Mouse (Mus musculus) common myeloid progenitor, adult 5-6 weeks (primary cell): ENCODE results near the gene Selenoi. TPM values are rescaled to one million over a fixed set of nuclear protein-coding genes. Genes with fewer than 3 reads are reported as not detected.
"Not testable (repeated sequence)": the region's sequence is repeated elsewhere in the genome, so short reads cannot be mapped to it uniquely, and the experiment has no call there.

Experiments
- ATAC-seq: replicated peaks from 2 replicates; pipeline ENCODE4 v1.8.0; 2016; ENCODE audit warnings: low read depth, mild to moderate bottlenecking, moderate TSS enrichment, inconsistent platforms; ENCODE audit not compliant: poor library complexity, severe bottlenecking
- total RNA-seq: library from RNA; stranded (forward); fragments of 200-1000, 187-1606 nt; gene quantifications from 2 replicates; pipeline ENCODE4 v1.2.3, GENCODE M21; 2017

Gene Selenoi
- 39.6 and 69.2 TPM in 2 replicates for total RNA-seq

GRCm38 (mm10) chr5:30232271-30232971, at the start of gene Selenoi:
Selenoi (plus strand) TSS chr5:30232581.
- peak; percentile 96 for ATAC-seq

- no peak for ATAC-seq
Measured at GRCm38 (mm10) chr5:30187687-30188485, 44.5 kb upstream of the Selenoi start.

DNA sequence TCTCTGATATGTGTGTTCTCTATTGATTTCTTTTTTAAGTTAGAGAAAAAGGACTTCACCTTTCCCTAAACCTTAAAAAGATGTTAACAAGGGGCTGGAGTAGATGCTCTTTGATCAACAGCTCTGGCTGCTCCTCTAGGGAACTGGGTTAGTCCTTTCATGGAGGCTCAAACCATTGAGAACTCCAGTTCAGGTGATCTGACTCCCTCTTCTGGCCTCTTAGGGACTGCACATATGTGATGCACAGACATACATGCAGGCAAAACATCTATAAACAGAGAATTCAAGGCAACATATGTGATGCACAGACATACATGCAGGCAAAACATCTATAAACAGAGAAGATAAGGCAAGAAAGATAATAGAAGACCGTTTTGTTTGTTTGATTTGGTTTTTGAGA, 39.9 kb upstream of the Selenoi start:
- no peak for ATAC-seq

DNA sequence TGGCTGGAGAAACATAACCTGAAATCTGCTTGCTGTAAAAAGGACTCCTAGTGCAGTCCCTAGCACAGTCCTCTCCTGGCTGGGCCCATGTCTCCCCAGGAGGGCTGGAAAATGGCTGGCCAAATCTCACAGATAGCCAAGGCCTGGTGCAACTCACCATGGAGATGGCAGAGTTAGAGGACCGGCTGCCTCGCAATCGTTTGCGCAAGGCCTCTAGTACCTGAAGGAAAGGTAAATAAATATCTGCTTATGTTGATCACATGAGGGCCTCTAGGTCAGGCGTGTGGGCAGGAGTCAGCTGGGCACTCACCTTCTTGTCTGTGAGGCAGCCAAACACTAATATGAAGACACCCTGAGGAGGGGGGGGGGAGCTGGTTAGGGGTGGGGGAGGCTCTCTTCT, 37.0 kb upstream of the Selenoi start:
- no peak for ATAC-seq

GRCm38 (mm10) chr5:30198257-30198656, 34.1 kb upstream of the Selenoi start:
- peak; percentile 78 for ATAC-seq

GRCm38 (mm10) chr5:30201521-30201920, 30.9 kb upstream of the Selenoi start:
- ATAC-seq: peak; percentile 64

DNA sequence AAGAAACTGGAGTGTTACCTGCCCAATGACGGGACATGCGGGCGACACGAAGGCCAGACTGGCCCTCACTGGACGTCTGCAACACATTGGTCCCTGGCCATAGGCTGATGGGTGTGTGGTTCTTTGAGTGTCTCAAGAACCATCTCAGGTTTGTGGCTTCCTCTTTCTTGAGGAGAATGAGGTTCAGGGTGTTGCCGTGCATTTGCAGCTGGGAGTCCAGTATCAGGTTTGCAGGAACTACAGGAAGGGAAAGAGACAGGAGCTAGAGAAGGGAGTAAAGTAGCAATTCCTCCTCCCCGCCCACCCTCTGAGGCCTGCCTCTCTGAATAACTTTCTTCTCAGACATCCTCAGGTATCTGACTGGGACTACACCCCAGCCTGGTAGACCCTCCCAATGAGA, 30.2 kb upstream of the Selenoi start:
- ATAC-seq: no peak

GRCm38 (mm10) chr5:30203216-30203885, 29.0 kb upstream of the Selenoi start:
- no peak for ATAC-seq

DNA sequence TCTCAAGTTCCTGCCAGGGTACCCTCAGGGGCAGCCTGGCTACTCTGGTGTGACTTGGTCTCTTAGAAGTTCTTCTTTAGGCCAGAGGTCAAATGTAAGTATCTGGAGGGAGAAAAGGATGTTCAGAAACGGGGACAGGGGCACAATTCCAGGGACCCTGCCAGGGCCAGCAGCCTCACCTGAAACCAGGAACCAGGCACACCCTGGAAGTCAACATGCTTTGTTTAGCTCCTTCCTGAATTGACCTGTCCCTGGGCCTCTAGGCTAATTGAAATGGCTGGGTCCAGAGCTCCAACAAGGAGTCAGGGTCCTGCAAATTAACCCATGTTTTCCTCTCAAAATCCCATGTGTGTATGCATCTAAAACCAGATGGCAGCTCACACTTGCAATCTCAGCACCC, 27.9 kb upstream of the Selenoi start:
- ATAC-seq: no peak

GRCm38 (mm10) chr5:30205034-30205433, 27.3 kb upstream of the Selenoi start:
- no peak for ATAC-seq

- no peak for ATAC-seq
Measured at GRCm38 (mm10) chr5:30205493-30205892, 26.9 kb upstream of the Selenoi start, which contains the start of gene Adgrf3. Adgrf3 (minus strand) TSS chr5:30205722.

- peak; percentile 62; the same call in 1 of the 2 replicates for ATAC-seq
Measured at GRCm38 (mm10) chr5:30207276-30207675, 25.1 kb upstream of the Selenoi start.

DNA sequence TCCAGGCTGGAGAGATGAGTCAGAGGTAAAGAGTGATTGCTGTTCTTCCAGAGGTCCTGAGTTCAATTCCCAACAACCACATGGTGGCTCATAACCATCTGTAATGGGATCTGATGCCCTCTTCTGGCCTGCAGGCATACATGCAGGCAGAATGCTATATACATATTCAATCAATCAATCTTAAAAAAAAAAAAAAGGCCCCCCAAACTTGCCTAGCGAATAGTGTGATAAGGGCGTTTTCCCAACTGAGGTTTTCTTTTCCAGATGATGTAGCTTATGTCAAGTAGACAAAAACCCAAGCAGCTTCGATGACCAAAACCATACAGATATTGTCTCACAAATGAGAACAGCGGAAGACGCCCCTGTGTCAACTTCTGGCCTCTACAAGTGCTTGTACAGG, 21.6 kb upstream of the Selenoi start:
- not testable (repeated sequence) for ATAC-seq

- ATAC-seq: 0 out of 2 replicates have a peak, but pooled peaks have one; percentile 42
Measured at GRCm38 (mm10) chr5:30214889-30215288, 17.5 kb upstream of the Selenoi start.

DNA sequence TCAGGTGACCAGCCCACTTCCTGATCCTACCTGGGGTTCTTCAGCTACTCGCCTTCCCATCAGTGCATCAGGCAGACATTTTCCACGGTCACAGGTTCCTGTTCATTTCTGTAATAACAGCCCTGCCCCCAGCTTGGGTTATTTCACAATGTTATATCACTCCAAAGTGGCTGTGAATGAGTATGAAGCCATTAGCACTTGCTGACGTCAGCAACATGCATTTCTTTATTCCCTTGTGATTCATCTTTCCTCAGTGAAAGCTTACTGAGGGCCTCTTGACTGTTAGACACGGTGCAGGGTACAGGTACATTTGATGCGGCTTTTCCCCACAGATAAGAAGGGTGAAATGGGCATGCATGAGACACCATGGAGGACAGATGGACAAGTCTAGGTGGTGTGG, 16.4 kb upstream of the Selenoi start:
- no peak for ATAC-seq

DNA sequence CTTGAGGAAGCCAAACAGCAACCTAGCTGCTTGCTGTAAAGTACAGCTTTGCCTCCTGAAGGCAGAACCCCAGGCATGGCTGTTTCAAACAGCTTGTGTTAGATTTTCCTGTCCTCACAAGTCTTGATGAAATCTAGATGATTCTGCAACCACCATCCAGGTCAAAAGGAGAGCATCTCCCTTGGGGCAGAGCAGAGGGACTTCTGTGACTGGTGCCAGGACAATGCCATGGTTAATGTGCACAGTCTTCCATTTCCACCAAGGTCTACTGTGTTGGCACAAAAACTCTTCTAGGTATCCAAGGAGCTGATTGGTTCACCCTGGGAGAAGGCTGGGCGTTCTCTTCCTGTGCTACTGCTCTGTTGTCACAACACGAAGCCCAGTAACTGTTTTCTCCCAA, 12.7 kb upstream of the Selenoi start:
- ATAC-seq: no peak

DNA sequence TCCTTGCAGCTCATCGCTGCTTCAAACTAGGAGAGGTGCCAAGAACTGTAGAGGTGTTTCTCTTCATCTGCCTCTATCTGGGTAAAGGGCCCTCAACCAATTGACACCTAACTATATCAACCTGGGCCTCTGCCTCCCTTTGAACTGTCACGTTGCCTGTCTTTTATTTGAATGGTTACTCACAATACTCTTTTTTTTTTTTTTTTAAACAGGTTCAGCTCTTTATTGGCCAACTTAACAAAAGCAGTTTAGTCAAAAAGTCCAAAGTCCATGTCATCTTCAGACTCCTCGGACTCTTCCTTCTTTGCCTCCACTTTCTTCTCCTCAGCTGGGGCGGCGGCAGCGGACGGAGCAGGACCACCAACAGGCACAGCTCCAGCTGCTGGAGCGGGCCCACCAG, 11.7 kb upstream of the Selenoi start:
- no peak for ATAC-seq

- ATAC-seq: no peak
Measured at GRCm38 (mm10) chr5:30222681-30223080, 9.7 kb upstream of the Selenoi start.

GRCm38 (mm10) chr5:30230901-30231300, 1.5 kb upstream of the Selenoi start:
- no peak for ATAC-seq

DNA sequence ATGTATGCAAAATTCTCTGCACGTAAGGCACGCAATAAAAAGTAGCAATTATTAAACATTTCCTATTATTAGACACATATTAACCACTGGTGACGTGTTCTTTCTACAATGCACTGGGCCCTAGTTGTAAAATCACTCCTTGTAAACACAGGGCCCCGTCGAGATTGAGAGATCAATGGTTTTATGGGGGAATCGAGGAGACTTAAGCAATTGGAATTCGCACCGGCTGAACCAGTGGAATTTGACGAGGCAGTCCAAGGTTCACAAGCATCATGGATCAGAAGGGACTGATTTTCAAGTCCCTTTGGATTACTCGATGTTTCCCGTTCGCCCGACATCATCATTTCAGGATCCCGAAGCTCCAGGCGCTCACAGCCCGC, 500 bp upstream of the Selenoi start:
- ATAC-seq: no peak

- ATAC-seq: no peak
Measured at GRCm38 (mm10) chr5:30233042-30233441, 661 bp downstream of the Selenoi start.
